Mouse (Mus musculus): ENCODE measurements around the gene Myo1g.

DNA sequence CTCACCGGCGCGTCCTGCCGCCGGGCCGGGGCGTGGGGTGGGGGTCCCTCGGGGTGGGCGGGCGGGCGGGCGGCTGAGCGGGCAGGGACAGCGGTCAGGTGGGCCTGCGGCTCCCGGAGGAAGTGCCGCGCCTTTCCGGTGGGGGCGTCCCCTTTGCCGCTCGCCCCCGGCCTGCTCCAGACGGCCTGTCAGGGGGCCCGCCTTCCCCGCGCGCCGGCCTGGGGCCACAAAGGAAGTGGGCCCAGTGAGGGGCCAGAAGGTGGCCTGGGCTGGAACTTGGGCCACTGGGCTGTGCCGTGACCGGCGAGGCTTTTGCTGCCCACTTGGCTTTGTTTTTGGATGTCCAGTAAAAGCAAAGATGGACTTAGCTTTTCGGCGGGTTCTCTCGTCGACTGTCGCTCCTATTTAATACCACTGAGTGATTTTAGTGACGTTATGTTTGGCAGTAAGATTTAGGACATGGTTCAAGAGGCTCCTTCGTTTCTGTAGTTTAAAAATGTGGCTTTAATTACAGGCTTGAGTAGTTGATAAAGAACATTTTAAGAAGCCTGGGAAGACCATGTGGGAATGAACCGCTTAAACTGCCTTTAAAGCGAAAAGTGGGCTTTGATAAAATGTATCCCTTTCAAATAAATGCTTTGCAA lies 26.4 kb upstream of the Myo1g start:
- TF ChIP-seq CTCF (IDR thresholded peaks at IDR 0.05; ENCODE audit: control insufficient read depth, insufficient read depth, insufficient read length) = no peak
- no peak for TF ChIP-seq USF1 (IDR thresholded peaks at IDR 0.05; ENCODE audit: low read depth)
- TF ChIP-seq MAX (IDR thresholded peaks at IDR 0.05) = no peak
- no peak for TF ChIP-seq CEBPB (IDR thresholded peaks at IDR 0.05; ENCODE audit: low read depth)
- TF ChIP-seq MYOD1 (IDR thresholded peaks at IDR 0.05; ENCODE audit: control insufficient read depth, insufficient read length, low read depth) = no peak

Measured in C2C12 (cell line).